Mouse (Mus musculus) testis, postnatal 14 days (tissue): ENCODE data around the gene Babam2.
A peak's percentile ranks its signal among the peaks of the same experiment; 100 is the strongest.
"Not testable (repeated sequence)": the region's sequence is repeated elsewhere in the genome, so short reads cannot be mapped to it uniquely, and the experiment has no call there.

Source experiments
- DNase-seq: peaks from one replicate; pipeline ENCODE4 v3.0.0; 2021; ENCODE audit warnings: low spot score

Gene Babam2

DNA sequence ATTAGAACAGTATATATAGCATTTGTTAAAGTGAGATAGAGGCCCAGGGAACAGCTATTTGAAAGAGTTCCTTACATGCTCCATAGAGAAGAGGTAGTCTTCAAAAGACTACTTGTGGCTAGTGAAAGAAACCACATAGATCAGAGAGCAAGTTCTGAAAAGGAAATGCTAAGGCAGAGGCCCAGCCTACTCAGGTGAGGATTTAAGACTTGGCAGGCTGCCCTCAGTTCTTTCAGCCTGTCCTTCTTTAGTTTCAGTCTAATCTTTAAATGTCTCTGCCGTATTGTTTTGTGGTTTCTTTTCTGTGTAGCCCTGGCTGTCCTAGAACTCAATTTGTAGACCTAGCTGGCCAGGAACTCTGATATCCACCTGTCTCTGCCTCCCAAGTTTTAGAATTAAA is 134.1 kb downstream of the Babam2 start:
- DNase-seq, result no peak

DNA sequence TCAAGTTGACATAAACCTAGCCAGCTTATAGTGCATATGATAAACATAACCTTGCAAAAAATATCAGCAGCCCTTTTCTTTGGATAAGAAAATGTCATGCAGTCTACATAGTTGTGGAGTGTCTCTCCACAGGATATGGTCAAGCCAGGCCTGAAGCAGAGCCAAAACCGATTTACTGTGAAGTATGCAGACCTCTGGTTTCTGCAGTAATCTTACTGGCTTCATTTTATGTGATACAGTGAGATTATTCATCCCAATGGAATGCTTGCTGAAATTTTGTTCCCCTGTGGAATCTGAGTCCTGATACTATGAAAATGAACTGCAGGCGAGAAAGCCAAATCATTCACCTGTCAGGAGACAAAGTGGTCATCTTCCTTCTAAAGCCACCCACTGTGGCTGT is 138.2 kb downstream of the Babam2 start:
- DNase-seq, result no peak

DNA sequence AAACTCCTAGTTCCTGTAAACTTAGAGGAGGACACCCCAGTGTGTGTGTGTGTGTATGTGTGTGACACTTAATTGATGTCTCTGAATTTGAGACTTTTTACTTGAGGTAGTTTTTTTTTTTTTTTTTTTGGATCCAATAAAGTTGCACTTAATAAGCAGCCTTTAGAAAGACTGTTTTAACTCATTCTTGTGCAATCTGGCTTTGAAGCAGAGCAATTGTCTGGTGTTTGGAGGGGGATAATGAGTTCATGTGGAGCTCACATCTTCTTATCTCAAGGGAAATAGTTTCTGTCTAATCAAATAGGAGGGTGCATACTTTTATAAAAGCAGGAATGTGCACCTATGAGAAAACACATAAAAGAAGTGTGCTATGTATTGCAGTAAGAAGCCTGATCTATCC is 142.5 kb downstream of the Babam2 start:
- no peak for DNase-seq

DNA sequence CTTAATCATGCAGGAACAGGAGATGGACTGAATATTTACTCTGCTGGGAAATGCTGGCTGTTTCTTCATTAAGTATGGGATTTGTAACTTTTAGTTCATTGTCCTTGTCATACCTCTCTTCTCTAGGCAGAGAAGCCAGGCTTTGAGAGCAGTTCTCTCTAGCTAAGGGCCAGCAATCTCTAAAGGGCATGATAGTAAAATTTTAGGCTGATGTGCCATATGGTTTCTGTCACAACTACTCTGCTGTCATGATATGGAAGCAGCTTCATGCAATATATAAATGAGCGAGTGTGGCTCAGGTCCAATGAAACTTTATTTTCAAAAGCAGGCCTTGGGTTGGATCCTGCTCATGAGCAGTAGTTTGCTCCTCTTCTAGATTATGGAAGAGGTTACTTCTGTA is 142.9 kb downstream of the Babam2 start:
- no peak for DNase-seq

DNA sequence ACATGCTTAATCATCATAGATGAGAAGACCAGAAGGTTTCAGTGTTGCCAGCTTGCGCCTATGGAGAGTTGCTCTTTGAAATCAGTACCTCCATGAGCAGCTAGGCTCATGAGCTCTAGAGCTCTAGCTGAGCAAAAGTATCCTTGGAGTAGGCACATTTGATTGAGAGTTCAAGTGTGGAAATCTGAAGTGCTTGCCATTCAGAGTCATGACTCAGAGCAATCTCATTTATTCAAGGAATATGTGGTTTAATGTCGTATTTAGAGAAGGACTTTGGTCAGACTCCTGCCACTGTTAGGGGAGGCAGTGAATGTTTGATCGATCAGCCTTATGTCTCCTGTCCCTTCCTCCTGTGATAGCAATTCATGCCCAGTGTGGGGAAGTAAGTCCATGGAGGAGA is 147.4 kb downstream of the Babam2 start:
- DNase-seq, result no peak

DNA sequence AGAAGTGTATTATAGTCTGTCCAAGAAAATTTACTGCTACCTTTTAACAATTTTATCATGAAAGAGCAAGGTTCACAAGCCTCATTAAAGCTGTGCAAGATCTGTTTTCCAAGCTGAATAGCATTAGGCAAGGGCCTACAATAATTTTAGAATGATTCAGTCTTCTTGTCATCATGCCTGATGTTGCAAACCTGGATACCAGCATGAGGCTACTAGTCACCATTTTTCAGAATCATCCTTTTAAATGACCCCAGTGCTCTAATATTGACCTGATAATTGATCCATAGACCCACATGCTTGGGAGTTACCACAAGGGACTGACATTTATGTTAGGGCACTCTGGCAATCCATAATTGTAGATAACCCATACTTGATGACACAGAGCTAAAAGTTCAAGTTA is 149.5 kb downstream of the Babam2 start:
- DNase-seq, result no peak

DNA sequence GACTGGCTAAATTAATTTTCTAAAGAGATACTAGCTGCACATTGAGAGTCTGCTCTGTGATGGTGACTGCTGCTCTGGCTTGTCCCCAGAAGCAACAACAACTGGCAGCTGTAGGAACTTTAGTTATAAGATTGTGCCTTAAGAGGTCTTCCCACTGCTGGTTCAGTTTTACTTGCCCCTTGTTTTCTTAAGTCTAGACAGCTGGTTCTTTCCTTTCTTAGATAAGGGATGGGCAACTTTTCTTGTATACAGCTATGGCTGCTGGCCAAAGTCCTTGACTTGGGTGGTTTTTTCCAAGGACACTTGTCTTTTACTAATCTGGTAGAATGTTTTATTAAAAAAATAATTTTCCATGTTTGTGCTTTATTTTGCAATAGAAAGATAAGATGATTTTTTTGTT is 151.5 kb downstream of the Babam2 start:
- DNase-seq, result peak; percentile 57

DNA sequence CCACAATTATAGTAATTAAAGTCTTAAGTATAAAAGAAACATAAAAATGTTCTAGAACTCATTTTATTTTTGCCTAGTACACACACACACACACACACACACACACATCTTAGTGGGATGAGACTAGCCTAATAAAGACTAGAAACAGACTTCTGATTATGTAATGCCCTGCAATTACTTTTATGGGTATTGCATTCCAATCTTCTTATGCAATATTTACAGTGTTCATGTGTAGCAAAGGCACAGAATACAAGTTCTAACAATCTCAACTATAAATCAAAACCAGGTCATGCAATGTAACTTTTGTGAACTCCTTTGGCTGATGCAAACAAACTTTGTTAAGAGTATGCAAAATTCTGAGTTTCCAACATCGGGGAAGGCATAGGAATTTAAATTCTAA is 155.3 kb downstream of the Babam2 start:
- no peak for DNase-seq

DNA sequence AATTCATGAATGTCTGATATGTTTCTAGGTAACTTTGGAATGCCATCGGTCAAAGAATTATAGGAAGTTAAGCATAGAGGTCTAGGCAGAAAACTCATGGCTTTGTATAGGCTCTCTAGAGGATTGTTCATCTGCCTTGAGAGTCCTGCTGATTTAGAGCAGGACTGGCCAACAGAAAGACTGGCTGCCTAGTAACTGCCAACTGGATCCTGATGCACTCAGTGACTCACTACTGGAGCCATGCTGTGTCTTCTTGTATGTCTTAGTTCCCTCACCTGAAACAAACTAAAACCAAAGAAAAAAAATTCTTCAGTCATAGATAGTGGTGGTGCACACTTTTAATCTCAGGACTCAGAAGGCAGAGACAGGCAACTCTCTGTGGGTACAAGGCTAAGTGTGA is 156.3 kb downstream of the Babam2 start:
- no peak for DNase-seq

DNA sequence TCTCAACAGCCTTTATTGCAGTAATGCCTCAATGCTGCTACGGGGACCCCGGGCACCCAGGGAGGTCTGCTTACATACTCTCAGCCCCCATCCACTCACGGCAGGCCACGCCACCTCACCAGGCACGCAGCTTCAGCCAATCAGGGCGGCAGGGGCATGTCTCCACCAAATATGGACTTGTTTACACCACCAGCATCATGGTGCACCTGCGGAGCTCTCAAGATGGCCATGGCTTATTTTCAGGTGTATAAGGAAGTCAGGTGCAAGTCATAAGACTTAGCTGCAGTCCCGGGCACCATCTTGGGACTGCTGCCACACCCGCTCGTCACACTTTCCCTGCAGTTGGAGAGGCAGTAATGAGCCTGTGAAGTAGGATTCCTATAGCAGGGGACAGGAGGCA is 161.4 kb downstream of the Babam2 start:
- not testable (repeated sequence) for DNase-seq

DNA sequence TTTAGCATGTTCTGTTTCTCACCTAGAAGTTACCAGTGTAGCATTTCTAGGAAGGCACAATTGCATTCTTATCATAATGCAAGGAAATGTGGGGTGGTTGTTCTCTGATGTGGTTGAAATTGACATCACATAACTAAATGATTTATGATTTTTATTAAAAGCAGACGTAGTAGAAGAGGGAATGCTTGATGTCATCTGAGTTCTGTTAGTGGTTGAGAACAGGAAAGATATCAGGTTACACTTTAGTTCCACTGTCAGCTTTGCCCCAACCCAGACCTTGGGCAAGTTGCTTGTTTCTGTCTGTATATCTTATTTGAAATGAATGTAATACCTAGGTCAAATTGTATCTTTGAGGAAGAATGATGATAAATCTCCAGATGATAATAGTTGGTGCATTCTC is 162.9 kb downstream of the Babam2 start:
- DNase-seq, result no peak

DNA sequence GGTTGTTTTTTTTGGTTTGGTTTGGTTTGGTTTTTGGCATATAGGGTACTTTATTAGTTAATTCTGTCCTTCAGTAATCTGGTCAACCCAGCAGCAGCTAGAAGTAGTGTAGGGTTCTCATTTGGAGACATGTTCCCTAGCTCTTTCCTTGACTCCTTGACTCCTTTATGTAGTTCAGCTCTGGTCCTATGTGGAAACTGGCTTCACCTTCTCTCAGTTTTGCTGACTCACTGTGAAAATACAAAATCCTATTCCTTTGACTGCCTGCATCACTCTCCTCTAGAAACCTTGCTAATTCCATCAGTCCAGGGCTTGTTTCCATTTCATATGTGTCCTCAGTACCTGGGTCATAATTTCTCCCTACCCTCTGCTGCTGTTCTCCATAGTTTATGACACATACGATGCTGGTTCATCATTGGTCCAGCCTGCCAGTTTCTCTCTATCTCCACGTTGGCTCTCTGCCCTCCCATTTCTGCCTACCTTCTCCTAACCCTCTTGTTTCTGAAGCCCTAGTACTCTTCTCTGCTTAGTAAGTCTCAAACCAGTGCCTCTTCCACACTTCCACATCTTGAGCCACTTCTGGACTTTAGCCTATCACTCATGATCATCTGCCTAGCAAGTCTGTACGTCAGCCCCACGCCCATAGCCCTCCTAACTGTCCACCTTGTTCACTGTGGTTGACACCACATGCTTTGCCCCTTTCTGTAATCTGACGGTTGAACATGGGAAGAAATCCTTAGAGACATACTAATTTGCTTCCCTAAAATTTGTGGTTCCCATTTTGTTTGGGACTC is 163.5 kb downstream of the Babam2 start:
- no peak for DNase-seq

DNA sequence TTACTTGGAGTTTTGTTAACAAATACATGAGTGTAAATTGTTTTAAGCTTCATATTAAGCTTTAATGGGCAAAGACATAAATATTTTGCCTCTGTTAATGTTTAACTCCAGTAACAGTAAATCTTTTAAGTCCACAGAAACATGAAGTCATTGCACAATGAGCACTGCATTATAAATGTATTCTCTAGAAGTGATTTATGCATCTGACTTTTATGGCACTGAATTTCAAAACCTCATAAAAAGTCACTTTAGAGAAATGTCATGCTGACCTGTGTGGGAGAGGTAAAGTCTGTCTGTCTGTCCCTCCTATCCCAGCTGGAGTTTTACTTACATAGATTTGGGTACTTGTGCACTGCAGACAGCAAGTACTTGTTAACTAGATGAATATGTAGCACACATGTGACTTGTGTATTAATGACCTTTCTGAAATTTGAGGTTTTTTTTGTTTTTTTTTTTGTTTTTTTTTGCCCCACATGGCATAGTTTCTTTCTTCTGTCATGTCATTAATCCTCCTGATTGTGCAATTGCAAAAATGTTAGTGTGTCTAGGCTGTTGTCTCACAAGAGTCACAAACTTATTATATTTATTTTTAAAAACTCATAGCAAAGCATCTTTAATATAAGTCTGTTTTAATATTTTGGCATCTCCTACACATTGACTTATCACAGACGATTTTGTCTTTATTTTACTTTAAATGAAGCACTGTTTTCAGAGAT is 165.4 kb downstream of the Babam2 start:
- no peak for DNase-seq

DNA sequence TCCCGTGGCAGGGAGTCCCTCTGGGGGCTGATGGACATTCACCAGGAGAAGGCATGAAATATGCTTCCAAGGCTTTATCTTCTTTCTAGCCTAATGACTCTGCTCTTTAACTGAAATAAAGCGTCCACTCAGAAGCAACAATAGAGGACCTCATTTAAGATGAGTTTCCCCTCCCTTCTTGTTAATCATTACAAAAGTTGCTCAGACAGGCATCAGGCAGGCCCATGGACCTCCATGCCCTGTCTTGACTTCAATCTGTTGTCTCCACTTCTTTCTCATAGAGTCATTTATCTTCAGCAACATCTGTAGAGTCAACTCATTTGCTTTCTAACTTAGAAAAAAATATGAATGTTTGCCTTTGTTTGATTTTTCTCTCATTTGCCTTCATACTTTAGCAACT is 166.6 kb downstream of the Babam2 start:
- DNase-seq, result no peak

DNA sequence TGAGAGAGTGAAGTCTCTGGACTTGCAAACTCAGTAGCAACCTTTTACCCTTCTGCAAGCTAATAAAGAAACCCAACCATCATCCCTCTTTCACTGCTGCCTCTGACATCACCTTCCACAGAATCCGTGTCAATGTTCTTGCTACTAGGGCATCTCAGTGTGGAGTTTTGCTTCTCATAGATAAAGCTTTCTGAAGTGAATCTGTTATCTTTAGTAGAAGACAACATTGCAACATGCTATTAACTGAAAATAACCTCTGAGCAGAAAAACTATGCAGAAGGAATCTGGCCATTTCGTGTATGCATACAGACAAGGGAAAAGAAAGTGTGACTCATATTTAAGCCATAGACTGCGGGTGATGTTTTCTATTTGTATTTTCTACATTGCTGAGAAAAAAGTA is 168.6 kb downstream of the Babam2 start:
- no peak for DNase-seq

DNA sequence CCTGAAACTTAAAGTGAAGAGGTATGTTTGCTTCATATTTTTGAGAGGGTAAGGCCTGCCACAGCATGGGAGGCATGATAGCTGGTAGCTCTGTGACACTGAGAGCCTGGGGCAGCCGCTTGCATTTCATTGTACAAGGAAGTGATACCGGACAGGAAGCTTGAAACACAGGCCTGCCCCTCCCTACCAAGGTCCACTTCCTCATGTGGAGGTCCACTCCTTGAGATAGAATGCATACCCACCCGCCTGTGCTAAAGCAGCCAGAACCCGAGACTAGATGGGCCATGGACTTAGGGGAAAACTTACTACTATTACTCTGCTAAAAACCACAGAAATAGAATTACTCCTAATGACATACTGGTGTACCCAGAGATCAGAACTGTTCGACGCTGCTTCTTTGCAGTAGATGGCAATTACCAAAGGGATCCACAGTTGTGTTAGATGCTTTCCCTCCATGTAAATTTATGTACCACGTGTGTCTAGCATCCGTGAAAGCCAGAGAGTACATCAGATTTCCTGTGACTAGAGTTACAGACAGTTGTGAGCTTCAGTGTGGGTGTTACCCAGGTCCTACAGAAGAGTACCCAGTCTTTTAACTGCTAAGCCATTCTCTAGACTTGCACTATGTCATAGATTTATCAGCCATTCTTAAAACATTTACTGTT is 173.5 kb downstream of the Babam2 start:
- no peak for DNase-seq

DNA sequence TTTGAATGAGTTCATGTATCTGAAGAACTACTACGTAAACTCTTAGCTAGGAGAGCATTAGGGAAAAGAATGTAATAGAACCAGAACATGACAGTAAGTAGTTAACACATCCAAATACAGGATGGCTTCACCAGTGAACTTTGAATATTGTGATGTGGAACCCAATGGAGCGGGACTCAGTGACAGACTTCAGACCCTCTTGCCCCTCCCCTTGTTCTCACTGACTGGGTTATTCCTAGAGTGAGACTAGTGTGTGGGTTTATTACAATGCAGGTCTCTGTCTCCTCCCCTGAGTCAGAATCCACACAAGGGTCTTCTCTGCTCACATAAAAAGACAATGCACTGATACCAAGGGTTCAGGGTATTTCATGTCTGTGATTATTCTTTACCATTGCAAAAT is 175.8 kb downstream of the Babam2 start:
- DNase-seq, result no peak

DNA sequence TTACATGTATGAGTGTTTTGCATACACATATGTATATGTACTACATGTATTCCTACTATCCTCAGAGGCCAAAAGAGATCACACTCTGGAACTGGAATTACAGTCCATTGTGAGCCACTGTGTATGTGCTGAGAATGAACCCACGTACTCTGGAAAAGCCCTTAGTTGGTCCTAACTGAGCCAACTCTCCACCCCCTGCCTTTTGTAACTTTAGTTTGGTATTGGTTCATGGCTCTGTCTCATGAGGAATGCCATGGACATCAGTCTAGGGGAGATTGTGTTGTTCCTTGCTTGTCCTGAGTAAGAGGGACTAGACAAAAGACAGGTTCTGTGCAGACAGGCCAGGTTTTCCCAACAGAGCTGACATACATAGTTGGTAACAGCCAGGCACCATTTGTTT is 177.1 kb downstream of the Babam2 start:
- DNase-seq, result no peak

DNA sequence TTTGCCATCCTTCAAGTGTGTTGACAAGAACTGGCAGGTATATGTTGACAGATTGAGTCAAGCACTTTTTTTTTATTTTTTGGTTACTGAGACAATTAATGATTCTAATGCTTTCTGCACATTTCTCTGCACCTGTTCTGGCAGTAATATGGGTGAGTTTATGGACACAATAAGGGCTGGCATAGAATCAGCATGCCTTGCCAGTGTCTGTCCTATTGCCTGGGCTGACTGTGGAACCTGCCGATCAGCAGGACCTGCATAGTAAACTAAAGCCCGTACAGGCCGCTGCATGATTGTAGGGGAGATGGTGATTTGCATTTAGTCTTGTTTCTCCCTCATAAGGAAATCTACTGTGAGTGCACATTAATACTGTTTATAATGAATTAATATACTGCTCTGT is 178.0 kb downstream of the Babam2 start:
- DNase-seq, result no peak

DNA sequence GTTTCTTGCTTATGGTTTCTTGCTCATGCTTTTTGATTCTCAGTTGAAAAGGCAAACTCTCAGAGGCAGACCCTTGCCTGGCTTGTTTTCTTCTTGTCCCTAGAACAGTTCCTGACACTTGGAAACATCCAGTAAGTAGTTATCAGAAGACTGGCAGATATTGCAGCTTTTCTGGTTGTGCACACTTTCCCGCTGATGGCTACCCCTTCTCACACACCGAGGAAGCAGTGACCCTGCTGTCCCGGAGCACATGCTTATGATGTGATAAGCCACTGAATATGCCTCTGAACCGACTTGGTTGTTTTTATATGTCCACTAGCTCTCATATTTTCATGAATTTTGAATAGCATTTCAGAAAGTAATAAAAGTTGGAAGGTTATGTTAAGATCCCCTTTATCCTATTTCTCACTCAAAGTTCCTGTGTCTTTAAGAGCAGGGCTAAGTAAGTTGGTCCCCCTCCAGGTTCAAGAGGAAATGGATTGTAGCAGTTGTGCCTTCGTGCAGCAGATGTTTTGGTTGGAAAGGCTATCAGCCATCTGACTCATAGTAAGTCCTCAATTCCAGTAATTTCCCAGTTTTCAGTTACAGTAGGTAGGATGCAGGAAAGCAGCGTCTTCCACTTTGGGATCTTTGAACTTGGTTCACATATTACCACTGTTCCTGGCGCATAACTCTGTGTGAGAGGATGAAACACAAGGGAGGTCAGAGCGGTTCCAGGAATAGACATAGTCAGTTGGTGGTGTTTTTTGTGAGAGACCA is 178.9 kb downstream of the Babam2 start:
- DNase-seq, result no peak

DNA sequence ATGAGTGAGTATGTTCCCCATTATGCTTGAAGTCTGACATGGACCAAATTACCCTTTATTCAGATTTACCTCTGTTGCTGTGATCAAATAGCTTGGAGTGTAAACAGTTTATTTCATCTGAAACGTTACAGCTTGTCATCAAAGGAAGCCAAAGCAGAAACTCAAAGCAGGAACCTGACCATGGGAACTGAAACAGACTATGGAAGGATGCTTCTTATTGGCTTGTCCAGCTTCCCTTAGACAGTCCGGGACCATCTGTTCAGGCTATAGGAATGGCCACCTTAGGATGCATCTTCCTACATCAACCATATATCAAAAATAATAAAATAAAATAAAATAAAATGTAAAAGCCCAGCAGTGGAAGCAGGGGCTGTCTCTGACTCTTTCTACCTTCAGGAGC is 183.0 kb downstream of the Babam2 start:
- no peak for DNase-seq

DNA sequence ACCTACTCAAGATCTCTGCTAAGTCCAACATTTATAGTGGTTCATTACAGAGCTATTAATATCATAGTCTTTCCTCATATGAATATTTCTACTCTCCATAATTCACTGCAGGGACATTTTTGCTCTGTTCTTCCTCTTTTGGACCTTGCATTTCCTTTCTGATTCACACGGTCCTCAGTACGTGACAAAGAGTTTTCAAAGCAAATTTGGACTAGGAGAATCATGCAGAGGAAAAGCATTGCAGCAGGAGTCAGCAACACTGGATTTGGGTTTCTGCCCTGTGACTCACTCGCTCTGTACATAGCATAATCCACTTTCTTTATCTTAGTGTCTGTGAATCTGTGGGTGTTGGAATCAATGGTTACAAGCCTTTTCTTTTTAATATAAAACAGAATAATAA is 184.8 kb downstream of the Babam2 start:
- no peak for DNase-seq

DNA sequence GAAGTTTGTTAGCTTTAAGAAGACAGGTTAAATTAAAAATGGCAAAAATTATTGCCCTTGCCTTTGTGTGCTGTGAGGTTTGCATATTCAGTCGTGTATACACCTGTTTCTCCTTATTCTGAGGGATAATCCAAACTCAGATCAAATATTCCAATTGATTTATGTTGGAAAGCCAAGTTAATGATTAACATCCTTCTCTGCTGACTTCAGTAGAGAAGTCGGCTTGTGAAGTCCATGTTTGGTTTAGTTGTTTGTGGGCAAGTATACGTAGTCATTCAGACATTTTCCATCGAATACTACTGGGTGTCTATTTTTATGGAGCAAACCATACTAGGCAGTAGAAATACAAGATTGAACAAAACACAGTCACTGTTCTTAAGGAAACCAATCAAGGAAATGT is 187.5 kb downstream of the Babam2 start:
- DNase-seq, result no peak
